Mouse (Mus musculus) cortical plate, adult 2 months (tissue): ENCODE data around the gene Bud23. TPM values are rescaled to one million over a fixed set of nuclear protein-coding genes. Genes with fewer than 3 reads are reported as not detected.

ENCODE experiments used
- H3K27ac ChIP-seq: fragments of 200-500 bp; 2 replicates; pipeline ENCODE4 v1.5.1; 2012; ENCODE audit warnings: low read length, control low read depth, inconsistent platforms; ENCODE audit not compliant: insufficient read depth
- H3K4me1 ChIP-seq: fragments of 200-500 bp; 2 replicates; pipeline ENCODE4 v1.6.1; 2011; ENCODE audit warnings: low read length; ENCODE audit not compliant: control insufficient read depth, insufficient read depth
- H3K4me3 ChIP-seq: fragments of 200-500 bp; 2 replicates; pipeline ENCODE4 v1.5.1; 2011; ENCODE audit warnings: mild to moderate bottlenecking, low read length, control low read depth; ENCODE audit not compliant: insufficient read depth
- CTCF ChIP-seq: fragments of 200-500 bp; IDR thresholded peaks from 2 replicates; pipeline ENCODE4 v1.5.1; 2011; ENCODE audit warnings: mild to moderate bottlenecking, control low read depth, low read length; ENCODE audit not compliant: insufficient read depth; ENCODE audit errors: extremely low read depth
- POLR2A ChIP-seq: fragments of 200-500 bp; IDR thresholded peaks from 2 replicates; pipeline ENCODE4 v1.6.1; 2011; ENCODE audit warnings: mild to moderate bottlenecking, low read length, control low read depth; ENCODE audit not compliant: insufficient read depth; ENCODE audit errors: extremely low read depth
- polyA plus RNA-seq: library from polyadenylated mRNA; depleted of rRNA; stranded (reverse); fragments of >200 nt; gene quantifications from 2 replicates; pipeline ENCODE4 v1.2.3, GENCODE M21; 2012

Gene Bud23
- polyA plus RNA-seq, 1 experiment, result 66.6 TPM

- TF ChIP-seq POLR2A (no peak), CTCF (no peak)
- peaks cover 14% of the 10 kb centered on the region for H3K4me1 ChIP-seq
- H3K4me3 ChIP-seq, result no peak overlapping the region
- peak overlapping the region; percentile 68 for H3K27ac ChIP-seq
These were observed 24.0 kb downstream of the Bud23 start for GRCm38 (mm10) chr5:135040777-135041176.

- TF ChIP-seq POLR2A (no peak), CTCF (no peak)
- peaks cover 15% of the 10 kb centered on the region for H3K4me1 ChIP-seq
- H3K27ac ChIP-seq, result peak overlapping the region; percentile 68
- no peak overlapping the region for H3K4me3 ChIP-seq
These were observed 24.7 kb downstream of the Bud23 start for GRCm38 (mm10) chr5:135040059-135040458.

- peak overlapping the region; percentile 62 for H3K27ac ChIP-seq
- no peak overlapping the region for H3K4me3 ChIP-seq
- TF ChIP-seq CTCF (no peak), POLR2A (no peak)
- peaks cover 15% of the 10 kb centered on the region for H3K4me1 ChIP-seq
These were observed 25.2 kb downstream of the Bud23 start for GRCm38 (mm10) chr5:135039541-135039940.

GRCm38 (mm10) chr5:135037946-135038345 lies 26.8 kb downstream of the Bud23 start:
- peak overlapping the region; percentile 50; the same call in 1 of the 2 replicates for H3K27ac ChIP-seq
- H3K4me3 ChIP-seq, result no peak overlapping the region
- no peak for TF ChIP-seq POLR2A
- TF ChIP-seq CTCF, result no peak
- H3K4me1 ChIP-seq, result peaks cover 15% of the 10 kb centered on the region

GRCm38 (mm10) chr5:135035608-135036359 lies 29.0 kb downstream of the Bud23 start:
- peak overlapping the region; percentile 89 for H3K27ac ChIP-seq
- H3K4me1 ChIP-seq, result peaks cover 15% of the 10 kb centered on the region
- H3K4me3 ChIP-seq, result no peak overlapping the region
- TF ChIP-seq CTCF (no peak), POLR2A (peak; percentile 59)

- TF ChIP-seq CTCF, result 0 out of 2 replicates have a peak, but pooled peaks have one; percentile 3
- TF ChIP-seq POLR2A, result no peak
- peaks cover 10% of the 10 kb centered on the region for H3K4me1 ChIP-seq
These were observed 30.2 kb downstream of the Bud23 start for GRCm38 (mm10) chr5:135034593-135034992.

GRCm38 (mm10) chr5:135032581-135032980 lies 32.2 kb downstream of the Bud23 start:
- Histone ChIP-seq H3K4me3 (no peak overlapping the region), H3K27ac (no peak overlapping the region), H3K4me1 (peaks cover 12% of the 10 kb centered on the region)
- TF ChIP-seq CTCF (no peak), POLR2A (no peak)

More at GRCm38 (mm10) chr5:135034593-135034992, 30.2 kb downstream of the Bud23 start:
- no peak overlapping the region for H3K27ac ChIP-seq
- no peak overlapping the region for H3K4me3 ChIP-seq

GRCm38 (mm10) chr5:135029007-135029854 lies 35.5 kb downstream of the Bud23 start:
- TF ChIP-seq POLR2A (no peak), CTCF (no peak)
- Histone ChIP-seq H3K27ac (no peak overlapping the region), H3K4me1 (peaks cover 9% of the 10 kb centered on the region), H3K4me3 (peak overlapping the region; percentile 3; the same call in 1 of the 2 replicates)

GRCm38 (mm10) chr5:135025899-135026298 lies 38.9 kb downstream of the Bud23 start:
- Histone ChIP-seq H3K4me1 (peaks cover 9% of the 10 kb centered on the region), H3K4me3 (peak overlapping the region; percentile 87), H3K27ac (peak overlapping the region; percentile 67)
- TF ChIP-seq CTCF (no peak), POLR2A (peak; percentile 49; the same call in 1 of the 2 replicates)
